Mouse (Mus musculus) liver, embryonic 16.5 days (tissue): ENCODE results near the gene Vezt. TPM values are rescaled to one million over a fixed set of nuclear protein-coding genes. Genes with fewer than 3 reads are reported as not detected.

Experiments
- ATAC-seq: fragments of 200-750 bp; cut with Nextera tagmentation; 2 replicates; pipeline ENCODE4 v1.8.0; 2017; ENCODE audit warnings: low read depth, mild to moderate bottlenecking, moderate number of reproducible peaks, moderate library complexity
- H3K27ac ChIP-seq: fragments of 300-500 bp; sonication (generic); 2 replicates; pipeline ENCODE4 v1.5.1; 2014; ENCODE audit warnings: mild to moderate bottlenecking, low read length
- H3K27me3 ChIP-seq: fragments of 300-500 bp; sonication (generic); 2 replicates; pipeline ENCODE4 v1.6.1; 2014; ENCODE audit warnings: low read depth, low read length, mixed read lengths; ENCODE audit not compliant: control insufficient read depth, insufficient read depth
- H3K36me3 ChIP-seq: fragments of 300-500 bp; sonication (generic); 2 replicates; pipeline ENCODE4 v1.6.1; 2014; ENCODE audit warnings: mild to moderate bottlenecking; ENCODE audit not compliant: control insufficient read depth, insufficient read depth
- H3K4me1 ChIP-seq: fragments of 300-500 bp; sonication (generic); 2 replicates; pipeline ENCODE4 v1.6.1; 2014; ENCODE audit warnings: low read depth, low read length, mixed read lengths; ENCODE audit not compliant: control insufficient read depth
- H3K4me2 ChIP-seq: fragments of 300-500 bp; sonication (generic); 2 replicates; pipeline ENCODE4 v1.6.1; 2014; ENCODE audit warnings: low read depth, low read length, mixed read lengths
- H3K4me3 ChIP-seq: fragments of 300-500 bp; sonication (generic); 2 replicates; pipeline ENCODE4 v1.5.1; 2014; ENCODE audit warnings: low read depth, mild to moderate bottlenecking, low read length
- H3K9ac ChIP-seq: fragments of 300-500 bp; sonication (generic); 2 replicates; pipeline ENCODE4 v1.6.1; 2014; ENCODE audit warnings: low read depth, low read length
- H3K9me3 ChIP-seq: fragments of 300-500 bp; sonication (generic); replicated peaks from 2 replicates; pipeline ENCODE4 v1.6.1; 2016; ENCODE audit warnings: low read length; ENCODE audit not compliant: control insufficient read depth
- WGBS: fragments of 180-500 bp; shearing (Covaris S2); extraction: QIAGEN DNeasy Blood & Tissue Kit; methylation state at CpG from one replicate; pipeline ENCODE4 v1.1.7; 2014; ENCODE audit not compliant: insufficient replicate concordance; 5-methylcytosine and 5-hydroxymethylcytosine counted together
- polyA plus RNA-seq: library from polyadenylated mRNA; unstranded; fragments of >200 nt; fragmentation: Nextera tagmentation; extraction: Ambion mirVana; gene quantifications from 2 replicates; pipeline ENCODE4 v1.2.1, GENCODE M21; 2015

The Vezt gene
- polyA plus RNA-seq, 1 experiment from 2014 or later = 10.4 TPM

DNA sequence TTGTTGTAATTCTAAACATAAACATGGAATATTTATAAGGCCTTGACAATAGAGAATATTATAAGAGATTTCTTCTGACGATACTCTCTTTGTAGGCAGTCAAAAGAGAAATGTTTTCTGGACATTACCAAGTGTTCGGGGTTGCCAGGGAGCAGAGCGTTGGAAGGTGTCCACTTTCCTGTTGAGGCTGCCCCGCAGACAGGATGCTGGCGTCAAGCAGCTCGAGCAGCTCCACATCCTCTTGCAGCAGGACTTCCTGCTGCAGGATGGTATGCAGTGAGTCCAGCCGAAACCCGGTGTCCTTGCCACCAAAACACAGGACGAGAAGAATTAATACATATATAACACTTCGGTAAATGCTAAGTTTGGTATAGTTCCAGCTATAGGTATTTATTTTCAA, 35.4 kb downstream of the Vezt start:
- peaks cover 22% of the 10 kb centered on the region for H3K36me3 ChIP-seq
- H3K4me3 ChIP-seq = no peak overlapping the region
- H3K9ac ChIP-seq = no peak overlapping the region
- no peaks in the 10 kb centered on the region for H3K4me1 ChIP-seq
- H3K4me2 ChIP-seq = no peak overlapping the region
- WGBS = 56% methylated on average over 10 of the region's 10 CpGs
- no peaks in the 10 kb centered on the region for H3K27me3 ChIP-seq
- ATAC-seq = no peak
- H3K9me3 ChIP-seq = no peaks in the 10 kb centered on the region
- no peak overlapping the region for H3K27ac ChIP-seq

DNA sequence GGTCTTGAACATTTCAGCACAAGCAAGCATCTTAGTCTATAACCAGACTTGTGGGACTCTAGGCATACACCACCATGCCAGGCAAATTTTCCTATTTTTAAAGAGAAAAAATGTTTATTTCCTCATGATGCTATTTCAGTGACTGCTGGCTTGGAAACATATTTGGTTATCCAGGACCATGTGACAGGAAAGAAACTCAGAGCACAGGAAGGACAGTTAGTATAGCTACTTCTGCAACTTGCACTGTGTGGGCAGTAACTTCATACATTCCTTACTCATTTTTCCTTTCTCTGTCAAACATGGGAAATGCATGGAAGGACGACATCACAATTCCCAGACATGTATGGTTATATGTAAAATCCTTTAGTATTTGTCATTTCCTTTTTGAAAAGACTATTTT, 36.3 kb downstream of the Vezt start:
- WGBS = 59% methylated on average over 1 of the region's 1 CpGs
- no peak overlapping the region for H3K4me3 ChIP-seq
- H3K4me2 ChIP-seq = no peak overlapping the region
- H3K4me1 ChIP-seq = no peaks in the 10 kb centered on the region
- H3K27me3 ChIP-seq = no peaks in the 10 kb centered on the region
- H3K36me3 ChIP-seq = peaks cover 22% of the 10 kb centered on the region
- H3K9ac ChIP-seq = no peak overlapping the region
- H3K9me3 ChIP-seq = no peaks in the 10 kb centered on the region
- H3K27ac ChIP-seq = no peak overlapping the region
- ATAC-seq = no peak

DNA sequence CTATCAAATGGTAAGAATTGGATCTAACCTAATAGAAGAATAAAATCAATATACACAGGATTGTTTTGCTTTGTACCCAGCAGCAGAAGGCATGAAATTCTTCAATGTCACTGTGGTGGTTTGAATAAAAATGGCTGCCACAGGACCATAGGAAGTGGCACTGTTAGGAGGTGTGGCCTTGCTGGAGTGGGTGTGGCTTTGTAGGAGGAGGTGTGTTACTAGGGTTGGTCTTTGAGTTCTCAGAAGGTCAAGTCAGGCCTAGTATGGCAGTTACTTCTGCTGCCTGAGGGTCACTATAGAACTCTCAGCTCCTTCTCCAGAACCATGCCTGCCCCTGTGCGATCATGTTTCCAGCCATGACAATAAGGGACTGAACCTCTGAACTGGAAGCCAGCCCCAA, 40.5 kb downstream of the Vezt start:
- no peaks in the 10 kb centered on the region for H3K27me3 ChIP-seq
- H3K9me3 ChIP-seq = no peaks in the 10 kb centered on the region
- ATAC-seq = no peak; the same call in 1 of the 2 replicates
- H3K4me3 ChIP-seq = no peak overlapping the region
- H3K36me3 ChIP-seq = peaks cover 16% of the 10 kb centered on the region
- no peaks in the 10 kb centered on the region for H3K4me1 ChIP-seq
- 85% methylated on average over 1 of the region's 1 CpGs for WGBS
- H3K27ac ChIP-seq = no peak overlapping the region
- H3K4me2 ChIP-seq = no peak overlapping the region
- H3K9ac ChIP-seq = no peak overlapping the region

DNA sequence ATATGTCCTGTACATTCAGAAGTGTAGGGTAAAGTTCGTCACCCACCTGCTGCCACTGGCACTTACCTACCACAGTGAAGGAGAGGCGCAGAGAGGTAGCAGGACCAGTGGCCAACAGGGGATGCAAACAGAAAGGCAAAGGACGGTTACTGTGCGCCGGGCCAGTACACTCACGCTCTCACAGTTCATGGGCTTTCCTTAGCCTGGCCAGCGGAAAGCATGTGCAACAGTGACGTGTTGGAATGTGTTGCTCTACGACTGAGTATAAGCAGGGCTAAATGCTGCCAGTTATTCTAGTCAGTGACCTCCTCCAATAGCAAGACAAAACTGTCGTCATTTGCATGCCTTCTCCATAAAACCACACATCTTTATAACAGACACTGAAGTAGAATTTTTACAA, 41.5 kb downstream of the Vezt start:
- 87% methylated on average over 10 of the region's 10 CpGs for WGBS
- Histone ChIP-seq H3K27ac (no peak overlapping the region), H3K27me3 (no peaks in the 10 kb centered on the region), H3K4me3 (no peak overlapping the region), H3K9ac (no peak overlapping the region), H3K4me2 (no peak overlapping the region), H3K4me1 (no peaks in the 10 kb centered on the region), H3K9me3 (no peaks in the 10 kb centered on the region), H3K36me3 (peaks cover 16% of the 10 kb centered on the region)
- ATAC-seq = no peak

DNA sequence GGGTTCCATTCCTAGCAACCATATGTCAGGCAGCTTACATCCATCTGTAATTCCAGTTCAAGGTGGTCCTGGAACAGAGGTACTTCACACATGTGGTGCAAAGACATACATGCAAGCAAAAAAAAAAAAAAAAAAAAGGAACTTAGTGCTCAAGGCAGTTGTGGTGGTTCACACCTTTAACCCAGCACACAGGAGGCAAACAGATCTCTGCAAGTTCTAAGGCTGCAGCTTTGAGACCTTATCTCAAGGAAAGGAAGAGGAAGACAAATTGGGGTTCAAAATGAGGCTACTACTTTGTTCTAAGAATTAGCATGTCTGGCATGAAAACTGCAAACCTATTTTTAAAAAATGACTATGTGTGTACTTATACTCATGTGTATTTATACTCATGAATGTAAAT, 50.3 kb downstream of the Vezt start:
- H3K4me3 ChIP-seq = no peak overlapping the region
- peaks cover 9% of the 10 kb centered on the region for H3K36me3 ChIP-seq
- no peak for ATAC-seq
- no peak overlapping the region for H3K27ac ChIP-seq
- no peaks in the 10 kb centered on the region for H3K27me3 ChIP-seq
- no peaks in the 10 kb centered on the region for H3K9me3 ChIP-seq
- H3K4me2 ChIP-seq = no peak overlapping the region
- H3K4me1 ChIP-seq = no peaks in the 10 kb centered on the region
- no peak overlapping the region for H3K9ac ChIP-seq

DNA sequence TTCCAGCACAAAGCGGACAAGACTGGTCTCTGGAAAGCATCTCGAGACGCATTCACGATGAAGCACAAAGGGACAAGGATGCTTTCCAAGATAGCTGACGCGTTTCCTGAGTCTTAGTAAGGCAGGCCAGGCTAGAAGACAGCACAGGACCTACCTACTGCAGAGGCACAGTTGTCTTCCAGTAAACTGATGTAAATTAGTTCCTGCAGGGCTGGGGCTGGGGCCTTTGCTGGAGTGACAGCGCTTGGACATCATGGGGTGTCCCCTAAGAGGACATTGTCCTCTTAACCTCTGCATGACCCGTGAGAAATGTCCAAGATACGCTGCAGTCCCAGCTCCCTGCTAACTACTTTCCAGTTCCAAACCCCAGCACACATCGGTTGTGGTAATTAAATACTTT, 66.3 kb downstream of the Vezt start:
- Histone ChIP-seq H3K4me1 (no peaks in the 10 kb centered on the region), H3K9ac (no peak overlapping the region), H3K27me3 (no peaks in the 10 kb centered on the region), H3K27ac (no peak overlapping the region), H3K4me3 (no peak overlapping the region), H3K4me2 (no peak overlapping the region), H3K9me3 (no peaks in the 10 kb centered on the region), H3K36me3 (peaks cover 8% of the 10 kb centered on the region)
- no peak for ATAC-seq
- 72% methylated on average over 10 of the region's 10 CpGs for WGBS

DNA sequence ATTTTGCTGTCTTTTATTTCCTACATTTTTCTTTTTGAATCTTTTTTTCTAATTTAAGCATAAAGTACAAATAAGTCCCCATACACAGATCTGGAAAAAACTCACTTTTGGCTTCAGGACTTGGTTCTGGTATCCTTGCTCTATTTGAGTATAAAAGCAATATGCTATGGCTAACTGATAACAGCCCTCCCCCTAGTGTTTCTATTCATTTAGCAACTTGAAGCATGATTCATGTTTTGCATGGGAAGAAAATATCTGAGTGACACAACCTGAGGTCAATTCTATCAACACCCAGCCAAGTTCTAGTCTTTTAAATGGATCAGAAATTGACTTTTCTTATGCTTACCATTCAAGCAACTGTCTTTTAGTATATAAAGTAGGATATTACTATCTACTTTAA, 68.1 kb downstream of the Vezt start:
- no peak overlapping the region for H3K27ac ChIP-seq
- H3K27me3 ChIP-seq = no peaks in the 10 kb centered on the region
- H3K9me3 ChIP-seq = no peaks in the 10 kb centered on the region
- H3K9ac ChIP-seq = no peak overlapping the region
- no peaks in the 10 kb centered on the region for H3K36me3 ChIP-seq
- ATAC-seq = no peak
- no peak overlapping the region for H3K4me3 ChIP-seq
- no peak overlapping the region for H3K4me2 ChIP-seq
- no peaks in the 10 kb centered on the region for H3K4me1 ChIP-seq

DNA sequence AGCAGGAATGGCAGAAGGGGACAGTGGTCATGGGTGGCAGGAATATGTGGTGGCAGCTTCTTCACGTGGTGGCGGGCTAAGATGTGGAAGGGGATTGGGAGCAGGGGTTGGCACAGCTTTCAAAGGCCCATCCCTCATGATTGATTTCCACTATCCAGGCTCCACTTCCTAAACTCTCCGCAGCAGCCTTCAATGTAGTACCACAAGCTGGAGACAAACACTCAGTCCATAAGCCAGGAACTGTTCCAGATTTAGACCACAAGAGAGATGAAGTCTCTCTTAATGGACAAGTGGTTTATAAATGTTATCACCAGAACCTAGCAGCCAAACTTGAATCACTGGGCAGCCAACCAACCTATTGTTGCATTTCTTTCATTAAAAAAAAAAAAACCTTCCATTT, 81.6 kb downstream of the Vezt start:
- 75% methylated on average over 3 of the region's 3 CpGs for WGBS
- H3K4me1 ChIP-seq = no peaks in the 10 kb centered on the region
- no peak overlapping the region for H3K4me2 ChIP-seq
- H3K9ac ChIP-seq = no peak overlapping the region
- H3K9me3 ChIP-seq = no peaks in the 10 kb centered on the region
- no peak for ATAC-seq
- H3K4me3 ChIP-seq = no peak overlapping the region
- no peak overlapping the region for H3K27ac ChIP-seq
- no peaks in the 10 kb centered on the region for H3K36me3 ChIP-seq
- H3K27me3 ChIP-seq = no peaks in the 10 kb centered on the region

DNA sequence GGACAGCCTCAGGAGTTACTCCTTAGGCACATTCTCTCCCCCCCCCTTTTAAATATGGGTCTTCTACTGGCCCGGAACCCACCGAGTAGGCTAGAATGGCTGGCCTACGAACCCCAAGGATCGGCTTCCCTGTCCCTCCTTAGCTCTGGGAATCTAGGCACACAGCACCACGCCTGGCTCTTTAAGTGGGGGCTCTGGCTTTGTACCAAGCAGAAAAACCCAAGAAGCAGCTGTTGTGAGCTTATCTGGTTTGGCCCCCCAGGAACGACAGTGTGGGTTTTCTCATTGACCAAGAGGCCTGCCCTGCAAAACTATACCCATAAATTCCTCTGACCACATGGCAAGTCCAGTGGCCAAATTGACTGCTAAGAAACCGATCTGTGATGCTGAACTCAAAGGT, 82.1 kb downstream of the Vezt start:
- H3K4me2 ChIP-seq = no peak overlapping the region
- H3K36me3 ChIP-seq = no peaks in the 10 kb centered on the region
- no peaks in the 10 kb centered on the region for H3K9me3 ChIP-seq
- H3K27ac ChIP-seq = no peak overlapping the region
- no peak overlapping the region for H3K9ac ChIP-seq
- WGBS = 72% methylated on average over 7 of the region's 7 CpGs
- H3K27me3 ChIP-seq = no peaks in the 10 kb centered on the region
- no peak for ATAC-seq
- H3K4me3 ChIP-seq = no peak overlapping the region
- no peaks in the 10 kb centered on the region for H3K4me1 ChIP-seq

DNA sequence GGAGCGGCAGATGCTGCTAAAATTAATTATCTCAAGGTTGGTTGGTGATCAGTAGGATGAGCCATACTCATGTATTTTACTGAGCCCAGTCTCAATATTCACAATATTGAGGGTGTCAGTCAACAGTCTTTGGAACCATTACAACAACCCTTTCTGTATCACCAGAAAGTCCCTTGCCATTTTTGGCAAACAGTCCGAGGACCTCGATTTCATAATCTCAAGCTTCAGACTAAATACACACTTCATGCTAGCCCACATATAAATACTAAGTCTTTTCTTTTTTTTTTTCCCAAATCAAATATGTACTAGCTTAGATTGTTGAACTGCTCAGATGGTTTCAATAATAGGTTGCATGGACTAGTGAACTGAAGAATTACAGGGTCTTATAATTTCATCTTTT, 84.6 kb downstream of the Vezt start:
- H3K4me2 ChIP-seq = no peak overlapping the region
- 68% methylated on average over 3 of the region's 3 CpGs for WGBS
- no peak overlapping the region for H3K4me3 ChIP-seq
- no peak overlapping the region for H3K27ac ChIP-seq
- ATAC-seq = no peak
- H3K9ac ChIP-seq = no peak overlapping the region
- no peaks in the 10 kb centered on the region for H3K27me3 ChIP-seq
- no peaks in the 10 kb centered on the region for H3K9me3 ChIP-seq
- H3K4me1 ChIP-seq = no peaks in the 10 kb centered on the region
- no peaks in the 10 kb centered on the region for H3K36me3 ChIP-seq
